Mouse (Mus musculus): ENCODE data around the gene Slc38a6. TPM values are rescaled to one million over a fixed set of nuclear protein-coding genes. Genes with fewer than 3 reads are reported as not detected.

Slc38a6 gene
- polyA plus RNA-seq, 1 experiment from 2014 or later, result 4.9 TPM

DNA sequence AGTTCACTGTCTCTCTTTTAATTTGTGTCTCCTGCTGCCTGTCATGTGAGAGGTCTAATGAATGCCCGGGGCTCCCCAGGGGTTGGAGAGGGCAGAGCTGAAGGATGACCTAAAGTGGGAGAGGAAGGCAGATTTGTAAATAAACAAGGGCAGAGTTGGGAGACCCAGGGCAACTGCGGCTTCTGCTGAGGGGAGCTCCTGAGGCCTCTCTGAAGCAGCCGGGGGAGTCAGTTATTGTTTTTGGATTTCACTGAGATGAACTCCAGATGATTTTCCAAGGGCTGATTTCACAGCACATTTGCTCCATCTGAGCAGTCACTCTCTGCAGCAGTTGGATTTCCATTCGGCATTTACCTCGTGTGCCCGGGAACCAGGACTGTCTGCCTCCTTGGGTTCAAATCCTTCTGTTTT, 107.3 kb downstream of the Slc38a6 start:
- no peaks in the 10 kb centered on the region for H3K27me3 ChIP-seq
- H3K36me3 ChIP-seq, result no peaks in the 10 kb centered on the region
- no peak overlapping the region for H3K4me3 ChIP-seq
- peak overlapping the region; percentile 35; the same call in 1 of the 2 replicates for H3K27ac ChIP-seq
- no peak overlapping the region for H3K4me2 ChIP-seq
- no peaks in the 10 kb centered on the region for H3K9me3 ChIP-seq (replicated peaks)
- H3K9ac ChIP-seq, result no peak overlapping the region
- WGBS, result 35% methylated on average over 6 of the region's 6 CpGs
- H3K4me1 ChIP-seq (replicated peaks), result peaks cover 24% of the 10 kb centered on the region
- ATAC-seq (replicated peaks; ENCODE audit: insufficient number of reproducible peaks, insufficient read depth, low FRiP score, low read depth), result no peak

GRCm38 (mm10) chr12:73394571-73394970, 108.0 kb downstream of the Slc38a6 start:
- no peaks in the 10 kb centered on the region for H3K27me3 ChIP-seq
- H3K27ac ChIP-seq, result no peak overlapping the region
- H3K9ac ChIP-seq, result no peak overlapping the region
- WGBS, result 86% methylated on average over 5 of the region's 5 CpGs
- ATAC-seq (replicated peaks; ENCODE audit: insufficient number of reproducible peaks, insufficient read depth, low FRiP score, low read depth), result no peak
- H3K9me3 ChIP-seq (replicated peaks), result no peaks in the 10 kb centered on the region
- no peaks in the 10 kb centered on the region for H3K36me3 ChIP-seq
- H3K4me2 ChIP-seq, result no peak overlapping the region
- H3K4me1 ChIP-seq (replicated peaks), result peaks cover 23% of the 10 kb centered on the region
- H3K4me3 ChIP-seq, result no peak overlapping the region

- 39% methylated on average over 4 of the region's 4 CpGs for WGBS
- no peak overlapping the region for H3K4me3 ChIP-seq
- H3K4me1 ChIP-seq (replicated peaks), result peaks cover 32% of the 10 kb centered on the region
- H3K36me3 ChIP-seq, result no peaks in the 10 kb centered on the region
- no peak for ATAC-seq (replicated peaks; ENCODE audit: insufficient number of reproducible peaks, insufficient read depth, low FRiP score, low read depth)
- no peak overlapping the region for H3K27ac ChIP-seq
- H3K4me2 ChIP-seq, result no peak overlapping the region
- no peaks in the 10 kb centered on the region for H3K27me3 ChIP-seq
- no peaks in the 10 kb centered on the region for H3K9me3 ChIP-seq (replicated peaks)
- no peak overlapping the region for H3K9ac ChIP-seq
Observed at GRCm38 (mm10) chr12:73399426-73399825, 112.8 kb downstream of the Slc38a6 start.

GRCm38 (mm10) chr12:73400481-73401025, 114.0 kb downstream of the Slc38a6 start:
- ATAC-seq (replicated peaks; ENCODE audit: insufficient number of reproducible peaks, insufficient read depth, low FRiP score, low read depth), result no peak
- WGBS, result 72% methylated on average over 4 of the region's 4 CpGs

DNA sequence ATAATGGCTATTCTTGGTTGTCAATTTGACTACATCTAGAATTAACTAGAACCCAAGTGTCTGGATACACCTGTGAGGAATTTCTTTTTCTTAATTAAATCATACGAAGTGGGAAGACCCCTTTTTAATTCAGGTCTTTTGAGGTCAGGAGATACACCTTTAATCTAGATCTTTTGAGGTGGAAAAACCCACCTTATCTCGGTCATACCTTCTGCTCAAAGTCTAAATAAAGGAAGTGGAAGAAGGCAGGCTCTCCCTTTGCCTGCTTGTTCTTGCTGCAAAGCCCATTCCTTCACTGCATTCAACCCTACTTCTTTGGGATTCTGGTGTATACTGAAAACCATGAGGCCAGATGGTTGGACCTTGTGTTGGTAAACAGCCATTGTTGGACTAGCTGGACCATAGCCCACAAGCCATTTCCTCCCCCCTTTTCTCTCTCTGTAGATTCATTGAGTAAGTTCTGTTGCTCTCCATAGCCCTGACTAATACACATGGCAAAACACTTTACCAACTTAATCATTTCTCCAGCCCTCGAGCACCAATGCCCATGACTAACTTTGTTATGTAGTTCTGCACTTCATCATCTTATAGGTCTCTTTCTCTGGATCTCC, 115.0 kb downstream of the Slc38a6 start:
- H3K9ac ChIP-seq, result no peak overlapping the region
- H3K9me3 ChIP-seq (replicated peaks), result no peaks in the 10 kb centered on the region
- ATAC-seq (replicated peaks; ENCODE audit: insufficient number of reproducible peaks, insufficient read depth, low FRiP score, low read depth), result no peak
- H3K4me2 ChIP-seq, result no peak overlapping the region
- 73% methylated on average over 3 of the region's 3 CpGs for WGBS
- no peaks in the 10 kb centered on the region for H3K27me3 ChIP-seq
- no peaks in the 10 kb centered on the region for H3K36me3 ChIP-seq
- H3K4me1 ChIP-seq (replicated peaks), result peaks cover 34% of the 10 kb centered on the region
- peak overlapping the region; percentile 96 for H3K27ac ChIP-seq
- no peak overlapping the region for H3K4me3 ChIP-seq

More at GRCm38 (mm10) chr12:73400481-73401025, 114.0 kb downstream of the Slc38a6 start:
- Histone ChIP-seq H3K4me2 (no peak overlapping the region), H3K36me3 (no peaks in the 10 kb centered on the region), H3K4me1 (replicated peaks) (peaks cover 34% of the 10 kb centered on the region), H3K9ac (no peak overlapping the region), H3K27me3 (no peaks in the 10 kb centered on the region), H3K4me3 (no peak overlapping the region), H3K9me3 (replicated peaks) (no peaks in the 10 kb centered on the region), H3K27ac (no peak overlapping the region)

- 43% methylated on average over 5 of the region's 5 CpGs for WGBS
Observed at GRCm38 (mm10) chr12:73402137-73402712, 115.6 kb downstream of the Slc38a6 start.

GRCm38 (mm10) chr12:73402851-73403665, 116.5 kb downstream of the Slc38a6 start:
- Histone ChIP-seq H3K27ac (peak overlapping the region; percentile 96), H3K27me3 (no peaks in the 10 kb centered on the region), H3K4me2 (peak overlapping the region; percentile 36), H3K4me3 (no peak overlapping the region), H3K36me3 (no peaks in the 10 kb centered on the region), H3K4me1 (replicated peaks) (peaks cover 34% of the 10 kb centered on the region), H3K9me3 (replicated peaks) (no peaks in the 10 kb centered on the region), H3K9ac (peak overlapping the region; percentile 35)
- peak; percentile 71 for ATAC-seq (replicated peaks; ENCODE audit: insufficient number of reproducible peaks, insufficient read depth, low FRiP score, low read depth)
- 46% methylated on average over 11 of the region's 11 CpGs for WGBS

More at GRCm38 (mm10) chr12:73402137-73402712, 115.6 kb downstream of the Slc38a6 start:
- ATAC-seq (replicated peaks; ENCODE audit: insufficient number of reproducible peaks, insufficient read depth, low FRiP score, low read depth), result peak; percentile 53; the same call in 1 of the 2 replicates
- Histone ChIP-seq H3K27me3 (no peaks in the 10 kb centered on the region), H3K36me3 (no peaks in the 10 kb centered on the region), H3K9ac (no peak overlapping the region), H3K4me3 (no peak overlapping the region), H3K4me1 (replicated peaks) (peaks cover 34% of the 10 kb centered on the region), H3K9me3 (replicated peaks) (no peaks in the 10 kb centered on the region), H3K4me2 (0 out of 2 replicates have a peak overlapping the region, but pooled peaks have one; percentile 36), H3K27ac (peak overlapping the region; percentile 96)

Other genes starting within 250 kb of the Slc38a6 start
- gene Six1, start 232.9 kb upstream of the Slc38a6 start, polyA plus RNA-seq (2015; fragmentation: Nextera tagmentation; extraction: Ambion mirVana), result 0.62 and 3.7 TPM in 2 replicates
- 0.82 and 1.5 TPM in 2 replicates for gene Six4, start 173.3 kb upstream of the Slc38a6 start, polyA plus RNA-seq (2015; fragmentation: Nextera tagmentation; extraction: Ambion mirVana)
- gene Mnat1, start 163.1 kb upstream of the Slc38a6 start, polyA plus RNA-seq (2015; fragmentation: Nextera tagmentation; extraction: Ambion mirVana), result 17.7 and 20.1 TPM in 2 replicates
- gene Trmt5, start 69 bp upstream of the Slc38a6 start, polyA plus RNA-seq (2015; fragmentation: Nextera tagmentation; extraction: Ambion mirVana), result 12.4 and 13.5 TPM in 2 replicates